Mouse (Mus musculus): ENCODE results near the gene Lmod3. TPM values are rescaled to one million over a fixed set of nuclear protein-coding genes. Genes with fewer than 3 reads are reported as not detected.
"Not testable (repeated sequence)": the region's sequence is repeated elsewhere in the genome, so short reads cannot be mapped to it uniquely, and the experiment has no call there.

Lmod3 gene
- polyA plus RNA-seq, 1 experiment = 0.10 TPM

- Histone ChIP-seq H3K27me3 (ENCODE audit: control insufficient read depth, insufficient read depth, low read length) (no peaks in the 10 kb centered on the region), H3K36me3 (ENCODE audit: control insufficient read depth, insufficient read depth, low read length) (no peaks in the 10 kb centered on the region), H3K4me1 (ENCODE audit: control insufficient read depth, insufficient read depth, low read length) (no peaks in the 10 kb centered on the region), H3K27ac (ENCODE audit: control insufficient read depth, insufficient read depth, low read depth, low read length) (no peak overlapping the region), H3K4me3 (ENCODE audit: control insufficient read depth, low read depth, low read length) (no peak overlapping the region)
- no peak for TF ChIP-seq POLR2A (IDR thresholded peaks at IDR 0.05; ENCODE audit: control insufficient read depth, low read depth, low read length)
- TF ChIP-seq CTCF (IDR thresholded peaks at IDR 0.05; ENCODE audit: control insufficient read depth, insufficient read depth, insufficient replicate concordance, low read depth, low read length) = no peak
Observed at GRCm38 (mm10) chr6:97265705-97266104, 13.1 kb upstream of the Lmod3 start.

GRCm38 (mm10) chr6:97265240-97265639 is 12.7 kb upstream of the Lmod3 start:
- H3K4me3 ChIP-seq (ENCODE audit: control insufficient read depth, low read depth, low read length) = no peak overlapping the region
- H3K27me3 ChIP-seq (ENCODE audit: control insufficient read depth, insufficient read depth, low read length) = no peaks in the 10 kb centered on the region
- no peak overlapping the region for H3K27ac ChIP-seq (ENCODE audit: control insufficient read depth, insufficient read depth, low read depth, low read length)
- H3K4me1 ChIP-seq (ENCODE audit: control insufficient read depth, insufficient read depth, low read length) = no peaks in the 10 kb centered on the region
- no peaks in the 10 kb centered on the region for H3K36me3 ChIP-seq (ENCODE audit: control insufficient read depth, insufficient read depth, low read length)
- TF ChIP-seq POLR2A (IDR thresholded peaks at IDR 0.05; ENCODE audit: control insufficient read depth, low read depth, low read length) (no peak), CTCF (IDR thresholded peaks at IDR 0.05; ENCODE audit: control insufficient read depth, insufficient read depth, insufficient replicate concordance, low read depth, low read length) (no peak)

GRCm38 (mm10) chr6:97263750-97264149 is 11.2 kb upstream of the Lmod3 start:
- not testable (repeated sequence) for H3K4me3 ChIP-seq (ENCODE audit: control insufficient read depth, low read depth, low read length); H3K27me3 ChIP-seq (ENCODE audit: control insufficient read depth, insufficient read depth, low read length); H3K27ac ChIP-seq (ENCODE audit: control insufficient read depth, insufficient read depth, low read depth, low read length); H3K36me3 ChIP-seq (ENCODE audit: control insufficient read depth, insufficient read depth, low read length); H3K4me1 ChIP-seq (ENCODE audit: control insufficient read depth, insufficient read depth, low read length)

GRCm38 (mm10) chr6:97262229-97262628 is 9.7 kb upstream of the Lmod3 start:
- Histone ChIP-seq H3K27ac (ENCODE audit: control insufficient read depth, insufficient read depth, low read depth, low read length) (no peak overlapping the region), H3K27me3 (ENCODE audit: control insufficient read depth, insufficient read depth, low read length) (no peaks in the 10 kb centered on the region), H3K4me3 (ENCODE audit: control insufficient read depth, low read depth, low read length) (no peak overlapping the region), H3K4me1 (ENCODE audit: control insufficient read depth, insufficient read depth, low read length) (no peaks in the 10 kb centered on the region), H3K36me3 (ENCODE audit: control insufficient read depth, insufficient read depth, low read length) (no peaks in the 10 kb centered on the region)
- no peak for TF ChIP-seq CTCF (IDR thresholded peaks at IDR 0.05; ENCODE audit: control insufficient read depth, insufficient read depth, insufficient replicate concordance, low read depth, low read length)
- no peak for TF ChIP-seq POLR2A (IDR thresholded peaks at IDR 0.05; ENCODE audit: control insufficient read depth, low read depth, low read length)

- not testable (repeated sequence) for H3K36me3 ChIP-seq (ENCODE audit: control insufficient read depth, insufficient read depth, low read length); H3K27me3 ChIP-seq (ENCODE audit: control insufficient read depth, insufficient read depth, low read length); H3K4me3 ChIP-seq (ENCODE audit: control insufficient read depth, low read depth, low read length); H3K27ac ChIP-seq (ENCODE audit: control insufficient read depth, insufficient read depth, low read depth, low read length); H3K4me1 ChIP-seq (ENCODE audit: control insufficient read depth, insufficient read depth, low read length)
Observed at GRCm38 (mm10) chr6:97259926-97260325, 7.4 kb upstream of the Lmod3 start.

- no peak overlapping the region for H3K4me3 ChIP-seq (ENCODE audit: control insufficient read depth, low read depth, low read length)
- H3K27me3 ChIP-seq (ENCODE audit: control insufficient read depth, insufficient read depth, low read length) = no peaks in the 10 kb centered on the region
- no peaks in the 10 kb centered on the region for H3K36me3 ChIP-seq (ENCODE audit: control insufficient read depth, insufficient read depth, low read length)
- TF ChIP-seq CTCF (IDR thresholded peaks at IDR 0.05; ENCODE audit: control insufficient read depth, insufficient read depth, insufficient replicate concordance, low read depth, low read length) (no peak), POLR2A (IDR thresholded peaks at IDR 0.05; ENCODE audit: control insufficient read depth, low read depth, low read length) (no peak)
- H3K27ac ChIP-seq (ENCODE audit: control insufficient read depth, insufficient read depth, low read depth, low read length) = no peak overlapping the region
- no peaks in the 10 kb centered on the region for H3K4me1 ChIP-seq (ENCODE audit: control insufficient read depth, insufficient read depth, low read length)
Observed at GRCm38 (mm10) chr6:97258489-97258888, 5.9 kb upstream of the Lmod3 start.

- Histone ChIP-seq H3K27ac (ENCODE audit: control insufficient read depth, insufficient read depth, low read depth, low read length) (no peak overlapping the region), H3K4me1 (ENCODE audit: control insufficient read depth, insufficient read depth, low read length) (peaks cover 7% of the 10 kb centered on the region), H3K27me3 (ENCODE audit: control insufficient read depth, insufficient read depth, low read length) (0 out of 2 replicates have a peak, but pooled peaks cover under 1% of the 10 kb centered on the region), H3K4me3 (ENCODE audit: control insufficient read depth, low read depth, low read length) (no peak overlapping the region), H3K36me3 (ENCODE audit: control insufficient read depth, insufficient read depth, low read length) (no peaks in the 10 kb centered on the region)
- no peak for TF ChIP-seq CTCF (IDR thresholded peaks at IDR 0.05; ENCODE audit: control insufficient read depth, insufficient read depth, insufficient replicate concordance, low read depth, low read length)
- no peak for TF ChIP-seq POLR2A (IDR thresholded peaks at IDR 0.05; ENCODE audit: control insufficient read depth, low read depth, low read length)
Observed at GRCm38 (mm10) chr6:97252086-97252485, 473 bp downstream of the Lmod3 start.

GRCm38 (mm10) chr6:97250966-97251365 is 1.6 kb downstream of the Lmod3 start:
- Histone ChIP-seq H3K27me3 (ENCODE audit: control insufficient read depth, insufficient read depth, low read length) (0 out of 2 replicates have a peak, but pooled peaks cover 2% of the 10 kb centered on the region), H3K4me1 (ENCODE audit: control insufficient read depth, insufficient read depth, low read length) (peaks cover 10% of the 10 kb centered on the region), H3K4me3 (ENCODE audit: control insufficient read depth, low read depth, low read length) (no peak overlapping the region), H3K27ac (ENCODE audit: control insufficient read depth, insufficient read depth, low read depth, low read length) (no peak overlapping the region), H3K36me3 (ENCODE audit: control insufficient read depth, insufficient read depth, low read length) (no peaks in the 10 kb centered on the region)
- TF ChIP-seq CTCF (IDR thresholded peaks at IDR 0.05; ENCODE audit: control insufficient read depth, insufficient read depth, insufficient replicate concordance, low read depth, low read length) (no peak), POLR2A (IDR thresholded peaks at IDR 0.05; ENCODE audit: control insufficient read depth, low read depth, low read length) (no peak)
